Mouse (Mus musculus): ENCODE measurements around the gene Gpam. TPM values are rescaled to one million over a fixed set of nuclear protein-coding genes. Genes with fewer than 3 reads are reported as not detected.

Gene Gpam
- polyA plus RNA-seq, 1 experiment from 2014 or later = 18.1 TPM

DNA sequence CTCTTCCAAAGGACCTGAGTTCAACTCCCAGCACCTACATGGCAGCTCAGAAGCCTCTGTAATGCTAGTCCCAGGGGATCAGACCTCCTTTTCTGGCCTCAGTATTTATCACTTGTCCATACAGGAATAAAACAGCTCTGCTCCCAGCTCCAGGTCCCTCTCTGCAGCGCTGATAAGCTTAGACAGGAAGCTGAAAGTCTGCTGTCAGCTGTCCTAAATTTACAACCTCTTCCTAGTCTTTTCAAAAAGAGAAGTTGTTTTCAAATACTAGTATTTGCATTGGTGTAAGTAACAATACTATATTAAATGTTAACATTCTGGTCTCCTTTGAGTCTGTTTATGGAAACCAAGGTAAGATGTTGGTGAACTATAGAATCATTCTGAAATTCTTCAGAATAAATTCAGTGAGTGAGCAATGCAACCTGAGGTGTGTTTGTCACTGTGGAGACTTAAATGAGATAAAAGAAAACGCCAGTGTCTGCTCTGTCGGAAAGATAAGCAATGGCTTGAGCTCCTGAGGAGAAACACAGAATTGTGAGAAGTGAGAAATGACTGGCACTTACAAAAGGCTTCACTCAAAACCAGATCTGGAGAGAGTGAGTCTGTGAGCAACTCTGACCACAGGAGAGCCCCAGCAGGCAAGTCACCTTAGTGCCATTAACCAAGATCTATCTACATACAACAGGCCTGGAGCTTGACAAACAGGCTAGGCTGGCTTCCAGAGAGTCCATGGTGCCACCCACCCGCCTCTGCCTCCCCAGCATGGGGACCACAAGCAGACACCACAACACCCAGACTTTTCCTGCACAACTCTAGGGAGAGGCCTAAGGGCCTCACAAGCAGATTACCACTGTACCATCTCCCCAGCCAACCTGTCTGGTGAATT is 41.8 kb downstream of the Gpam start:
- no peak overlapping the region for H3K4me3 ChIP-seq (replicated peaks)
- no peak overlapping the region for H3K27ac ChIP-seq (replicated peaks)
- H3K4me1 ChIP-seq = no peaks in the 10 kb centered on the region
- H3K9ac ChIP-seq (replicated peaks) = no peak overlapping the region
- no peak overlapping the region for H3K4me2 ChIP-seq
- peaks cover 94% of the 10 kb centered on the region for H3K36me3 ChIP-seq
- H3K27me3 ChIP-seq (replicated peaks) = no peaks in the 10 kb centered on the region
- no peaks in the 10 kb centered on the region for H3K9me3 ChIP-seq (replicated peaks)
- WGBS = 89% methylated on average over 4 of the region's 4 CpGs
- no peak for ATAC-seq (ENCODE audit: low FRiP score)

- H3K4me2 ChIP-seq = no peak overlapping the region
- H3K27me3 ChIP-seq (replicated peaks) = no peaks in the 10 kb centered on the region
- no peaks in the 10 kb centered on the region for H3K4me1 ChIP-seq
- no peaks in the 10 kb centered on the region for H3K9me3 ChIP-seq (replicated peaks)
- H3K36me3 ChIP-seq = peaks cover 88% of the 10 kb centered on the region
- ATAC-seq (ENCODE audit: low FRiP score) = no peak
- no peak overlapping the region for H3K27ac ChIP-seq (replicated peaks)
- H3K4me3 ChIP-seq (replicated peaks) = no peak overlapping the region
- WGBS = 68% methylated on average over 8 of the region's 8 CpGs
- H3K9ac ChIP-seq (replicated peaks) = no peak overlapping the region
Measured at GRCm38 (mm10) chr19:55076822-55077221, 50.2 kb downstream of the Gpam start.

DNA sequence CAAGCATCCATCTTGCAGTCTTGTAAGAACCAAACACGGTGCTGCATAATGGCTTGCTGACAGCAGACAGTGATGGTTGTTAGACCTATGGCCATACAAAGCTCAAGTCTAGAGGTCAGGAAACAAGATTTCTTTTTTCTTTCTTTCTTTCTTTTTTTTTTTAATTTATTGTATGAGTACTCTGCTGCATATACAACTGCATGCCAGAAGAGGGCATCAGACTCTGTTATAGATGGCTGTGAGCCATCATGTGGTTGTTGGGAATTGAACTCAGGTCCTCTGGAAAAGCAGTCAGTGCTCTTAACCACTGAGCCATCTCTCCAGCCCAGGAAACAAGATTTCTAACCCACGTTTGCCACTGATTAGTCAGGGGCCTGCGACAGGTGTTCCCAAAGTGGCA is 54.0 kb downstream of the Gpam start:
- ATAC-seq (ENCODE audit: low FRiP score) = no peak
- no peak overlapping the region for H3K4me2 ChIP-seq
- WGBS = 87% methylated on average over 3 of the region's 3 CpGs
- no peak overlapping the region for H3K27ac ChIP-seq (replicated peaks)
- H3K9me3 ChIP-seq (replicated peaks) = no peaks in the 10 kb centered on the region
- H3K27me3 ChIP-seq (replicated peaks) = no peaks in the 10 kb centered on the region
- no peak overlapping the region for H3K4me3 ChIP-seq (replicated peaks)
- no peak overlapping the region for H3K9ac ChIP-seq (replicated peaks)
- H3K36me3 ChIP-seq = peaks cover 84% of the 10 kb centered on the region
- no peaks in the 10 kb centered on the region for H3K4me1 ChIP-seq

GRCm38 (mm10) chr19:55069054-55069453 is 58.0 kb downstream of the Gpam start:
- H3K4me3 ChIP-seq (replicated peaks) = no peak overlapping the region
- H3K27ac ChIP-seq (replicated peaks) = no peak overlapping the region
- H3K4me1 ChIP-seq = no peaks in the 10 kb centered on the region
- H3K27me3 ChIP-seq (replicated peaks) = no peaks in the 10 kb centered on the region
- H3K4me2 ChIP-seq = no peak overlapping the region
- no peak overlapping the region for H3K9ac ChIP-seq (replicated peaks)
- 86% methylated on average over 8 of the region's 8 CpGs for WGBS
- ATAC-seq (ENCODE audit: low FRiP score) = no peak
- no peaks in the 10 kb centered on the region for H3K9me3 ChIP-seq (replicated peaks)
- peaks cover 65% of the 10 kb centered on the region for H3K36me3 ChIP-seq

DNA sequence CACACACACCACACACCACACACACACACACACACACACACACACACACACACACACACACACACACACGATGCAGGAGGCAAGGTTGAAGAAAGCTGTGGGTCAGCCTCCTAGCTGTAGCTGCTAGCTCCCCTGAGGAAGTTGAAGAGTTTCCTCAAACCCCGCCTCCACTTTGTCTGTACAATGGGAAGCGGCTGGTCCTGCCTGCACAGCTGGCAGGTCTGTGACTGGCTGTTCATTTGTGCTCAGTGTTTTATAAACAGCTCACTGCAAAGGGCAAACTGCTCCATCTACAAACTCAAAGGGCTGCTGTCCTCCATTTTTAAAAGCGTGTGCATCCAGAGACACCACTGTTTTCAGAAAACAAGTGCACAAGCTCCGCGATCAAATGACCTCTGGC is 63.8 kb downstream of the Gpam start:
- WGBS = 34% methylated on average over 6 of the region's 6 CpGs
- H3K9ac ChIP-seq (replicated peaks) = no peak overlapping the region
- H3K4me1 ChIP-seq = peaks cover 13% of the 10 kb centered on the region
- H3K4me2 ChIP-seq = no peak overlapping the region
- H3K4me3 ChIP-seq (replicated peaks) = no peak overlapping the region
- peaks cover 20% of the 10 kb centered on the region; the same call in 1 of the 2 replicates for H3K36me3 ChIP-seq
- no peak overlapping the region for H3K27ac ChIP-seq (replicated peaks)
- no peaks in the 10 kb centered on the region for H3K9me3 ChIP-seq (replicated peaks)
- H3K27me3 ChIP-seq (replicated peaks) = no peaks in the 10 kb centered on the region
- ATAC-seq (ENCODE audit: low FRiP score) = no peak

- Histone ChIP-seq H3K4me3 (replicated peaks) (no peak overlapping the region), H3K9ac (replicated peaks) (no peak overlapping the region), H3K36me3 (peaks cover 15% of the 10 kb centered on the region; the same call in 1 of the 2 replicates), H3K9me3 (replicated peaks) (no peaks in the 10 kb centered on the region), H3K27me3 (replicated peaks) (no peaks in the 10 kb centered on the region), H3K4me2 (no peak overlapping the region), H3K4me1 (peaks cover 13% of the 10 kb centered on the region), H3K27ac (replicated peaks) (no peak overlapping the region)
- ATAC-seq (ENCODE audit: low FRiP score) = no peak
- WGBS = 82% methylated on average over 8 of the region's 8 CpGs
Measured at GRCm38 (mm10) chr19:55062501-55062900, 64.5 kb downstream of the Gpam start.

DNA sequence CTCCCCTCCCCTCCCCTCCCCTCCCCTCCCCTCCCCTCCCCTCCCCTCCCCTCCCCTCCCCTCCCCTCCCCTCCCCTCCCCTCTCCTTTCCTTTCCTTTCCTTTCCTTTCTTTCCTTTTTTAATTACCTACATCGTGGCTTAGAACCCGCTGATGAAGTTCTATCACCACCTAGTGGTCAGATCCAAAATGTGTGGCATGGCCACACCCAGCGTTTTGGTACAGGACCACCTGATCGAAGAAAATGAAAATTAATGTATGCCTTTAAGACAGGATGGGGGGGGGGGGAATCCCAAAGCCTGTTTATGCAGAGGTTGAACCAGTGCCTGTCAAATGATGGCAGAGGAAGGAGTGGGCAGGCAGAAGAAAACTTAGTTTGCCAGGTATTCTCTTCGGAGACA is 65.1 kb downstream of the Gpam start:
- peak overlapping the region; percentile 25; the same call in 1 of the 2 replicates for H3K4me2 ChIP-seq
- ATAC-seq (ENCODE audit: low FRiP score) = no peak
- WGBS = 21% methylated on average over 5 of the region's 5 CpGs

GRCm38 (mm10) chr19:55061447-55061901 is 65.6 kb downstream of the Gpam start:
- WGBS = 11% methylated on average over 14 of the region's 14 CpGs
- Histone ChIP-seq H3K9ac (replicated peaks) (peak overlapping the region; percentile 54), H3K9me3 (replicated peaks) (no peaks in the 10 kb centered on the region), H3K36me3 (0 out of 2 replicates have a peak, but pooled peaks cover 6% of the 10 kb centered on the region), H3K27ac (replicated peaks) (peak overlapping the region; percentile 64), H3K4me1 (peaks cover 13% of the 10 kb centered on the region), H3K4me3 (replicated peaks) (peak overlapping the region; percentile 32), H3K4me2 (peak overlapping the region; percentile 79), H3K27me3 (replicated peaks) (no peaks in the 10 kb centered on the region)
- peak; percentile 77 for ATAC-seq (ENCODE audit: low FRiP score)

More for the DNA sequence above, 65.1 kb downstream of the Gpam start:
- Histone ChIP-seq H3K4me1 (peaks cover 13% of the 10 kb centered on the region), H3K27me3 (replicated peaks) (no peaks in the 10 kb centered on the region), H3K9ac (replicated peaks) (no peak overlapping the region), H3K4me3 (replicated peaks) (no peak overlapping the region), H3K9me3 (replicated peaks) (no peaks in the 10 kb centered on the region), H3K36me3 (peaks cover 9% of the 10 kb centered on the region; the same call in 1 of the 2 replicates), H3K27ac (replicated peaks) (no peak overlapping the region)

DNA sequence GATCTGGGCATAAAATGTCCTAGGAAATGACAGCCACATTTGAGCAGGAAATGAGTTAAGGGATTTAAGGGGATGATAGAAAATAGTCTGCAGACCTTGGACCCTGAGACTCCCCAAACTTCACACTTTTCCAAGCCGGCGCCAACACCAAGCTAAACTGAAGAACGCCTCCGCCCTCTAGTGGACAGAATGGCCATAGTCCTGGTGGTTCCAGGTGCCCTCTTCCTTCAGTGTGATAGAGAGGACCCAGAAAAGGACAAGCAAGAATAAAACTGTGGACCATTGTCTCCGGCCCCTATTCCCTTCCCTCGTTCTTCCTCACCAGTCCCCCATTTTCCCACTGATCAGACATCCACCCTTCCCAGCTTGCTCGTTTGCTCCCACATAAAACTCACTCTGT is 66.1 kb downstream of the Gpam start:
- Histone ChIP-seq H3K27ac (replicated peaks) (peak overlapping the region; percentile 64; the same call in 1 of the 2 replicates), H3K9me3 (replicated peaks) (no peaks in the 10 kb centered on the region), H3K27me3 (replicated peaks) (no peaks in the 10 kb centered on the region), H3K9ac (replicated peaks) (peak overlapping the region; percentile 54), H3K36me3 (0 out of 2 replicates have a peak, but pooled peaks cover 3% of the 10 kb centered on the region), H3K4me2 (peak overlapping the region; percentile 79), H3K4me1 (peaks cover 13% of the 10 kb centered on the region), H3K4me3 (replicated peaks) (peak overlapping the region; percentile 32)
- ATAC-seq (ENCODE audit: low FRiP score) = peak; percentile 89
- WGBS = 3% methylated on average over 7 of the region's 7 CpGs

GRCm38 (mm10) chr19:55057483-55057882 is 69.6 kb downstream of the Gpam start:
- Histone ChIP-seq H3K4me1 (peaks cover 12% of the 10 kb centered on the region), H3K27ac (replicated peaks) (no peak overlapping the region), H3K9me3 (replicated peaks) (no peaks in the 10 kb centered on the region), H3K27me3 (replicated peaks) (no peaks in the 10 kb centered on the region), H3K36me3 (no peaks in the 10 kb centered on the region), H3K4me2 (no peak overlapping the region), H3K9ac (replicated peaks) (no peak overlapping the region), H3K4me3 (replicated peaks) (no peak overlapping the region)
- 66% methylated on average over 5 of the region's 5 CpGs for WGBS
- no peak for ATAC-seq (ENCODE audit: low FRiP score)

- Histone ChIP-seq H3K36me3 (no peaks in the 10 kb centered on the region), H3K4me3 (replicated peaks) (no peak overlapping the region), H3K4me1 (no peaks in the 10 kb centered on the region; the same call in 1 of the 2 replicates), H3K4me2 (no peak overlapping the region), H3K9ac (replicated peaks) (no peak overlapping the region), H3K9me3 (replicated peaks) (no peaks in the 10 kb centered on the region), H3K27me3 (replicated peaks) (no peaks in the 10 kb centered on the region), H3K27ac (replicated peaks) (no peak overlapping the region)
- ATAC-seq (ENCODE audit: low FRiP score) = no peak
- 92% methylated on average over 10 of the region's 10 CpGs for WGBS
Measured at GRCm38 (mm10) chr19:55055634-55056269, 71.3 kb downstream of the Gpam start.

DNA sequence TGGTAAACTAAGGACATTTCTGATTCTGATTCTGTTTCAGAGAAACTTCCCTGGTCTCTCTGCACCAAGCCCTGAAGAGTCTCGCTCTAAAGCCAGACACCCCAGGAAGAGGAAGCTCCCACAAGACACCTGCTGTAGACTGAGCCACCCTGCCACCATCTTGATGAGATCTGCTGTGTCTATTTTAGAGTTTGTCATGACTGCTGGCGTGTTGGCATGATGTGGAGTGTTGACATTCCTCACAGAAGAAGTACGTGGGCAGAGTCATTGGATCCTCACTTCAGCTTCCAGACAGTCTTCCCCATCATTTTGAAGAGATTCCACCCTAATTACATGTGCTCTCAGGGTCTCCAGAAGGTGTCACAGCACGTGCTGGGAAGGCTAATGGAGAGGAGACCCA is 73.9 kb downstream of the Gpam start:
- no peak for ATAC-seq (ENCODE audit: low FRiP score)
- no peaks in the 10 kb centered on the region for H3K9me3 ChIP-seq (replicated peaks)
- H3K4me1 ChIP-seq = no peaks in the 10 kb centered on the region
- H3K4me3 ChIP-seq (replicated peaks) = no peak overlapping the region
- no peak overlapping the region for H3K27ac ChIP-seq (replicated peaks)
- 77% methylated on average over 4 of the region's 4 CpGs for WGBS
- no peaks in the 10 kb centered on the region for H3K36me3 ChIP-seq
- H3K9ac ChIP-seq (replicated peaks) = no peak overlapping the region
- no peak overlapping the region for H3K4me2 ChIP-seq
- no peaks in the 10 kb centered on the region for H3K27me3 ChIP-seq (replicated peaks)
